Mouse (Mus musculus) small intestine, adult 2 months (tissue): Measurements from ENCODE around the gene Fgfrl1.

ENCODE experiments used
- CTCF ChIP-seq: fragments of 200-500 bp; IDR thresholded peaks from 2 replicates; pipeline ENCODE4 v1.5.1; 2012; ENCODE audit warnings: low read depth, mild to moderate bottlenecking, control low read depth, inconsistent platforms, low read length, moderate library complexity, mixed read lengths; ENCODE audit not compliant: insufficient replicate concordance, insufficient read length; ENCODE audit errors: extremely low read depth
- POLR2A ChIP-seq: fragments of 200-500 bp; IDR thresholded peaks from 2 replicates; pipeline ENCODE4 v1.6.1; 2012; ENCODE audit warnings: low read depth, mild to moderate bottlenecking, control low read depth, inconsistent platforms, low read length, moderate library complexity

- TF ChIP-seq POLR2A (no peak), CTCF (no peak)
These were observed 22.0 kb downstream of the Fgfrl1 start for GRCm38 (mm10) chr5:108714149-108714548.
